Mouse (Mus musculus): ENCODE measurements at regions not wholly inside any gene's neighbourhood (a gene's known extent, or its start where the extent isn't known, plus 50 kb on each side); places are given as distances from the start of the nearest gene placed in this dataset.

DNA sequence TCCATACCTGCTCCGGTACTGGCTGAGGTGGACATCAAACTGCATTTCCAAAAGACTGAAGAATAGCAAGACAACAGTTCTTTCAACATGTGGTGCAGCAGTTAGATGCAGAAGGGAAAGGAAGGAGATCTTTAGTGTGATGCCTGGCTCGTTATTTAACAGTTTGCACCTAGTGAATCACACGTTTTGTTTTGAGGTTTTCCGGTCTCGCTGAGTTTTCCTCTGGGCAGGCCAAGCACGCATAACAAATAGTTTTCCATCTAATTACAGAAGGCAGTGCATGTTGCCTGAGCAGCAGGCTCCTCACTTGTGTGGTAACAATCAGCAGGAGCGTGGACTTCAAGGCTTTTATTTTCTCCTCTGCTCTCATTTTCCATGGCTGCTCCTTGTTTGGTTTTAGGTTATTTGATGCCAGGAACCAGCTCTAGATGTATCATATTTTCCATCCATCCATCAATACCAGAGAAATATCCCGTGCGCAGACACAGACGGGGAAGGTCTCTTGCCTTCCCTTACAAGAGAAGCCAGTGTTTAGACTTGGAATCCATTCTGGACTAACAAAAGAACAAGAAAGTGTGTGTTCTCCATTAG is 199.6 kb upstream of the Ccdc122 start:
- ATAC-seq (ENCODE audit: insufficient number of reproducible peaks, insufficient read depth, low FRiP score, low TSS enrichment) = no peak

DNA sequence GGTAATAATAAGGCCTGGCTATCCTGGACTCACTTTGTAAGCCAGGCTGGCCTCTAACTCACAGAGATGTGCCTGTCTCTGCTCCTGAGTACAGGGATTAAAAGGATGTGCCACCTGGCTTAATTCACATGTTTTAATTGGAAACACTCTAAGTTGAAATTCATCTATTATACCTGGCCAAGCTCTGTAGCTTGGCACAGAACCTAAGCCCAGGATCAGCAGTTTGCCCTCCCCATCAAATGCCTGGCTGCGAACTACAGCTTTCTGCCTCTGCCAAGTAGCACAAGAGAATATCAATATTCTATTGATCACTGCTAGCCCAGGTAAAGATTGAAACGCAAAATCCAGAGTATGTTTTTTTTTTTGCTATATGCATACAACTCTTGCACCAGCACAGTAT is 200.3 kb upstream of the Ccdc122 start:
- H3K4me3 ChIP-seq = no peak overlapping the region
- no peak overlapping the region for H3K9ac ChIP-seq
- H3K36me3 ChIP-seq = no peaks in the 10 kb centered on the region
- WGBS = 94% methylated on average over 2 of the region's 2 CpGs
- no peak for ATAC-seq (ENCODE audit: insufficient number of reproducible peaks, insufficient read depth, low FRiP score, low TSS enrichment)
- H3K4me2 ChIP-seq (replicated peaks) = no peak overlapping the region
- H3K27ac ChIP-seq = no peak overlapping the region
- H3K9me3 ChIP-seq = no peaks in the 10 kb centered on the region
- H3K27me3 ChIP-seq = no peaks in the 10 kb centered on the region
- 0 out of 2 replicates have a peak, but pooled peaks cover 5% of the 10 kb centered on the region for H3K4me1 ChIP-seq

More for the DNA sequence above, 199.6 kb upstream of the Ccdc122 start:
- 0 out of 2 replicates have a peak, but pooled peaks cover 5% of the 10 kb centered on the region for H3K4me1 ChIP-seq
- H3K4me3 ChIP-seq = no peak overlapping the region
- H3K9ac ChIP-seq = no peak overlapping the region
- no peak overlapping the region for H3K4me2 ChIP-seq (replicated peaks)
- H3K27ac ChIP-seq = peak overlapping the region; percentile 38; the same call in 1 of the 2 replicates
- no peaks in the 10 kb centered on the region for H3K9me3 ChIP-seq
- no peaks in the 10 kb centered on the region for H3K36me3 ChIP-seq
- WGBS = 57% methylated on average over 10 of the region's 10 CpGs
- no peaks in the 10 kb centered on the region for H3K27me3 ChIP-seq

DNA sequence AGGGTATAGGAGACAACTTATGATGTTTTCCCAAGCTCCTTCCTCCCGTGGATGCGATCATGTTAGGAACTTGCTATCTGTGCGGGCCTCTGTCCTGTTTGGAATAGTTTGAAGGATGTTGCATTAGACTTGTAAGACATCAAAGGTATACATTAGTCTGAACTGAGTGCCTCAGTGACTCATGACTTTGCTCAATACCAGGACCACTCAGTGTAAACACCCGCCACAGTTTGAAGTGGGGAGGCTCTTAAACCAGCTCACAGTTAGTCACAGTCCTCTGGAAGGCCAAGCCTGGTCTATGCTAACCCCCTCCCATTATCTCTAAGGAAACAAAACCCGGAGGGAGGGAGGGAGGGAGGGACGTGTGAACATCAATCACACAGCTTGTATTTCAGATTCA is 202.5 kb upstream of the Ccdc122 start:
- no peak for ATAC-seq (ENCODE audit: insufficient number of reproducible peaks, insufficient read depth, low FRiP score, low TSS enrichment)
- 71% methylated on average over 6 of the region's 6 CpGs for WGBS
- H3K27me3 ChIP-seq = no peaks in the 10 kb centered on the region
- H3K4me2 ChIP-seq (replicated peaks) = no peak overlapping the region
- H3K4me3 ChIP-seq = no peak overlapping the region
- no peaks in the 10 kb centered on the region for H3K36me3 ChIP-seq
- H3K9ac ChIP-seq = no peak overlapping the region
- H3K9me3 ChIP-seq = no peaks in the 10 kb centered on the region
- H3K27ac ChIP-seq = no peak overlapping the region
- H3K4me1 ChIP-seq = 0 out of 2 replicates have a peak, but pooled peaks cover 5% of the 10 kb centered on the region

DNA sequence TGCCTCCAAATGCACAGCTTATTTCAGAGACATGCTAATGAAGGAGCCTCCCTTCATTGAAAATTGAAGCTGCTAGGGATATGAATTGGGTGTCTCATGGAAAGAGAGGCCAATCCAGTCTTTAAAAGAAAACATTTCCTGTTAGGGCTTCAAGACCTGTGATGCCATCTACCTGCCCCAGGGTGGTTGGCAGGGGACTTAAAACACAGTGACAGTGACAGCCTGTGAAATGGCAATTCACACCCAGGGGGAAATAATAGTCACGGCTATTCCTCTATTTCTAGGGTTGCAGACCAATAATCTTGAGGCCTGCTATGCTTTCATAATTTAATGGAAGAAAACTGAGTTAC is 207.4 kb upstream of the Ccdc122 start:
- no peak overlapping the region for H3K27ac ChIP-seq

DNA sequence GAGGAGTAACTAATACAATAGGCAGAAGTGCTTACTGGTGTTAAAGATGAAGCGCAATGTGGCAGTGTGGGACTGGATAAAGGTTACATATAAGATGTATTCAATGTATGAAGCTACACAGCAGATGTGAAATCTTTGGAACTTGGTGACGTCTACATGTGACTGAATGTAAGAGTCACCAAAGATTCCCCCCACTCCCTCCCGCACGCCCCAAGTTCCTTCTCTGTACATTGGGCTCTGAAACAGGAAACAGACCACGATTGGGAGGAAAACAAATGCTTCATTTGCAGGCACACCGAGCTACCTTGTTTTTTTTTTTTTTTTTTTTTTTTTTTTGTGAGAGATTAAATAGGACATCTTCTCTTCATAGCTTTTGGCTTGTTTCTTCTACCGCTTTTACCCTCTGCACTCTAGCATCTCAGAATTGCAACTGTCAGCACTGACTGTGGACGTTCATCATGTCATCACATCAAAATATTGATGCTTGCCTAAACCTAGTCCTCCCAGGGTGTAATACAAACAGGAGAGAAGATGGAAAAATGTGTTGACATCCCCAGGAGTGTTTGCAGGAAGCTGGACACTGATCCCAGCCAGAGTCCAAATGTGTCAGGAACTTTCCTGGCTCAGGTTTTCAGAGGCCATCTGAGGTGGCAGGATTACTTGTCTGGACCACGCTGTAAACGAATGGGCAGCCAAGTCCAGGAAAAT is 208.0 kb upstream of the Ccdc122 start:
- no peak for ATAC-seq (ENCODE audit: insufficient number of reproducible peaks, insufficient read depth, low FRiP score, low TSS enrichment)
- Histone ChIP-seq H3K4me3 (no peak overlapping the region), H3K27ac (no peak overlapping the region), H3K9me3 (no peaks in the 10 kb centered on the region), H3K4me2 (replicated peaks) (no peak overlapping the region), H3K36me3 (no peaks in the 10 kb centered on the region), H3K9ac (no peak overlapping the region), H3K4me1 (no peaks in the 10 kb centered on the region), H3K27me3 (no peaks in the 10 kb centered on the region)
- WGBS = 77% methylated on average over 10 of the region's 10 CpGs

More for the DNA sequence above, 207.4 kb upstream of the Ccdc122 start:
- H3K27me3 ChIP-seq = no peaks in the 10 kb centered on the region
- H3K4me1 ChIP-seq = no peaks in the 10 kb centered on the region
- H3K4me2 ChIP-seq (replicated peaks) = no peak overlapping the region
- H3K9ac ChIP-seq = no peak overlapping the region
- ATAC-seq (ENCODE audit: insufficient number of reproducible peaks, insufficient read depth, low FRiP score, low TSS enrichment) = no peak
- no peak overlapping the region for H3K4me3 ChIP-seq
- no peaks in the 10 kb centered on the region for H3K36me3 ChIP-seq
- WGBS = 68% methylated on average over 1 of the region's 1 CpGs
- H3K9me3 ChIP-seq = no peaks in the 10 kb centered on the region

DNA sequence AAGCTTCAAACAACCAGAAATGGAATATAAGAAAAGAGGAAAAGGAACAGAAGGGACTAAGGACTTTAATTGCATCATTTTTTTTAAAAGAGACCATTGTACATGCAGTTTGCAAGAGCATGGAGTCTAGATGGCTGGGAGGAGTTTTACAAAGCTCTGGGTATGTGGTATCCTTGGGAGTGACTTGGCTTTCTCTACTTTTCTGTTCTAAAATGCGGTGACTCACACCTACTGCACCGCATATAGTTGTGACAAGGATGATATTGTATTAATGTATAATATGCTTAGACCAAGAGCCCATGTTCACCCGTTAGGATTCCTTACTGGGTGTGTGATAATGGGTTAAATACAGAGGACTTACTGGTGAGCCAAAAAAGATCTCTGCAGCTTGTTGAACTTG is 212.5 kb upstream of the Ccdc122 start:
- Histone ChIP-seq H3K4me3 (no peak overlapping the region), H3K27ac (no peak overlapping the region), H3K4me1 (peaks cover 12% of the 10 kb centered on the region), H3K27me3 (no peaks in the 10 kb centered on the region), H3K36me3 (no peaks in the 10 kb centered on the region), H3K9me3 (no peaks in the 10 kb centered on the region), H3K9ac (no peak overlapping the region), H3K4me2 (replicated peaks) (no peak overlapping the region)
- 93% methylated on average over 3 of the region's 3 CpGs for WGBS
- ATAC-seq (ENCODE audit: insufficient number of reproducible peaks, insufficient read depth, low FRiP score, low TSS enrichment) = no peak

DNA sequence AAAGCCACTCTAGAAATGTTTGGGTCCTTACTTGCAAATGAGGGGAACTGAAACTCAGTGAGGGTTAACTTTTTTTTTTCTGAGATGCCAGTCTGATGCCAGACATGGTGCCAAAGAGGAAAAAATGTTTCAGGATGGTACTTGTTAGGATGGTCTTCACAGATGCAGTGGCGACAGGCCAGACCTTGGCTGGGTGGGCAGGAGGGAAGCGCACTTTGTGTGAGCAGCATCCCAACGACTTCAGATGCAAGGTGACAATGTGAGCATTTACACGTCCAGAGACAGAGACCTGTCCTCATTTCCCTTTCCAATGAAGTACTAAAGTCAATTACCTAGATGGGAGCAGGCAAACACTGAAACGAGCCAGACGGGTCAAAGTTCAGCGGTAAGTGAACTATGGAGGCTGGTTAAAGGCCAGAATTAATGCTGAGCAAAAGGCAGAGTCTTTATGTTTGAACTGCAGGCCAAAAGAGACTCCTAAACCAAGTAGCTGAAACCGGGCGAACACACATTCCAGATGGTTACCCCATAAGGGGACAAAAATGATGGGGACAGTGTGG is 213.7 kb upstream of the Ccdc122 start:
- WGBS = 79% methylated on average over 9 of the region's 9 CpGs
- H3K9ac ChIP-seq = no peak overlapping the region
- H3K36me3 ChIP-seq = no peaks in the 10 kb centered on the region
- H3K4me2 ChIP-seq (replicated peaks) = no peak overlapping the region
- no peak for ATAC-seq (ENCODE audit: insufficient number of reproducible peaks, insufficient read depth, low FRiP score, low TSS enrichment)
- no peak overlapping the region for H3K4me3 ChIP-seq
- H3K27me3 ChIP-seq = no peaks in the 10 kb centered on the region
- no peaks in the 10 kb centered on the region for H3K9me3 ChIP-seq
- H3K4me1 ChIP-seq = peaks cover 21% of the 10 kb centered on the region
- H3K27ac ChIP-seq = no peak overlapping the region

DNA sequence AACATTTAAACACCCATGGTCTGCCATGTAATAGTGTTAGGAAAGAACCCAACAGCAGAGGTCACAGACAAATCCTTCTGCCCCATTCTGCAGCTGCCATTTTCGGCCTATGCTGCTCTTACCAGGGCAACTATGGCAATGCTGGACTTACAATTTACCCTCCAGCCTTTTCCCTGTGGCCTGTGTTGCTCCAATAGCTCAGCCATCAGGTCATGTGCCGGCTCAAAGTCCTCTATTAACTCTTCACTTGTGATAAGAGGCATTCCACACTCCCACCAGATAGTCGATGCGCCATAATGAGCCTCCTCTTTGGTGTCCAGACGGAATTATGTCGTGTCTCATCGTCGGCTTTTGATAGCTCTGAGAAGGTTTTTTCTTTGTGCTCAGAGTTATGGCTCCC is 214.7 kb upstream of the Ccdc122 start:
- Histone ChIP-seq H3K4me2 (replicated peaks) (no peak overlapping the region), H3K4me3 (no peak overlapping the region), H3K27me3 (no peaks in the 10 kb centered on the region), H3K9me3 (no peaks in the 10 kb centered on the region), H3K9ac (no peak overlapping the region), H3K4me1 (peaks cover 26% of the 10 kb centered on the region), H3K27ac (no peak overlapping the region), H3K36me3 (no peaks in the 10 kb centered on the region)
- 85% methylated on average over 8 of the region's 8 CpGs for WGBS
- no peak for ATAC-seq (ENCODE audit: insufficient number of reproducible peaks, insufficient read depth, low FRiP score, low TSS enrichment)

DNA sequence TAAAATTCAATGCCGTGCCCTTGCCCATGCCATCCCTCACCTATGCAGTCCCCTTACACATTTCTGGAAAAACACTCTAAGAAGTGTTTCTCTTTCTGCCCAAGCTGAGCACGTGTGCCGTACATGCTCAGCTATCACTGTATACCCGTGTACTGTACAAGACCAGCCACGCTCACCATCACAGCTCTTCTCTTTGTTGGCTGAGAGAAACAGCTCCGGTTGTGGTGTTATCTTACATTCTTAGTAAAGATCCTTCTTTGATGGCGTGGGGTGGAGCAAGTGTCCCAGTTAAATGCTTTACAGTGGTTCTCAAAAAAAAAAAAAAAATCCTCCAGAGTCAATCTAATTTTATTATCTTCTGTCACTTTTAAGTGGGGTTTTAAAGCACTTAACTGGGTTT is 215.1 kb upstream of the Ccdc122 start:
- Histone ChIP-seq H3K4me2 (replicated peaks) (no peak overlapping the region), H3K9ac (no peak overlapping the region), H3K4me1 (peaks cover 26% of the 10 kb centered on the region), H3K27me3 (no peaks in the 10 kb centered on the region), H3K4me3 (no peak overlapping the region), H3K36me3 (no peaks in the 10 kb centered on the region), H3K27ac (no peak overlapping the region), H3K9me3 (no peaks in the 10 kb centered on the region)
- 80% methylated on average over 7 of the region's 7 CpGs for WGBS
- no peak for ATAC-seq (ENCODE audit: insufficient number of reproducible peaks, insufficient read depth, low FRiP score, low TSS enrichment)

DNA sequence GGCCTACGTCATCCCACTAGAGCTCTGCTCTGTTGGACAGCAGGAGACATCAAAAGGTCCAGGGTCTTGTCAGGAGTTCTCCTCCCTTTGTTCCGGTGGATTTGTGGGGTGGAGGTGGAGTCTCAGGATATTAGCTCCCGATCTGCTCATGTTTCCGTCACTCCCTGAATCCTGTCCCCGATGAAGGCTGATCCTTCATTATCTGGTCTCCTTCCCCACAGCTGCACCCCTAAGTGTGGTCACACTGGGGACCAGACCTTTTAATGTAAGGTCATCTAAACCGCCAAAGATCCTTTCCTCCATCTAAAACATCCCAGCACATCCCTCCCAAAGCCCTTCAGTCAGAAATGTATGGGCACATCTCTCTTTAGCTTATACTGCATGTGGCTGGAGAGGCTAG is 215.6 kb upstream of the Ccdc122 start:
- no peaks in the 10 kb centered on the region for H3K36me3 ChIP-seq
- no peaks in the 10 kb centered on the region for H3K9me3 ChIP-seq
- 69% methylated on average over 6 of the region's 6 CpGs for WGBS
- peaks cover 26% of the 10 kb centered on the region for H3K4me1 ChIP-seq
- no peak overlapping the region for H3K4me3 ChIP-seq
- H3K9ac ChIP-seq = no peak overlapping the region
- H3K27me3 ChIP-seq = no peaks in the 10 kb centered on the region
- no peak for ATAC-seq (ENCODE audit: insufficient number of reproducible peaks, insufficient read depth, low FRiP score, low TSS enrichment)
- H3K4me2 ChIP-seq (replicated peaks) = no peak overlapping the region
- H3K27ac ChIP-seq = no peak overlapping the region

DNA sequence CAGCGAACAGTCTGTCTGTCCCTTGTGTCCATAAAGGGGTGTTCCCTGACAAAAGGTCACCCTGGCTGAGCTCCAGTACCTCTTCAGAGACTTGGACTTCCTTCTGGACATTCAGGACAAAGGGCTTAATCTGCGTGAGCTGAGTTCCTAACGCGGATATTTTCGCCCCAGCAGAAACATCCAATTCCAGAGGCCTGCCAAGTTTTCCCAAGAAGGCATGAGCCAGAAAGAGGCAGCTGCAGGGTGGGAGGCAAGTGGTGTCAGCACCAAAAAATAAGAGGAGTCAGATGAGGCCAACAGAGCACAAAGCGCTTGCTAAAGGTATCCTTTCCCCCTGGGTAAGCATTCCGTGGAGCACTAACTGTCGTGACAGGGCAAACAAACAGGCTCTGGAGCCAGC is 216.9 kb upstream of the Ccdc122 start:
- H3K4me2 ChIP-seq (replicated peaks) = no peak overlapping the region
- WGBS = 35% methylated on average over 8 of the region's 8 CpGs
- no peaks in the 10 kb centered on the region for H3K36me3 ChIP-seq
- peaks cover 26% of the 10 kb centered on the region for H3K4me1 ChIP-seq
- H3K9me3 ChIP-seq = no peaks in the 10 kb centered on the region
- H3K27me3 ChIP-seq = no peaks in the 10 kb centered on the region
- no peak overlapping the region for H3K9ac ChIP-seq
- peak overlapping the region; percentile 58; the same call in 1 of the 2 replicates for H3K27ac ChIP-seq
- no peak overlapping the region for H3K4me3 ChIP-seq
- no peak for ATAC-seq (ENCODE audit: insufficient number of reproducible peaks, insufficient read depth, low FRiP score, low TSS enrichment)

DNA sequence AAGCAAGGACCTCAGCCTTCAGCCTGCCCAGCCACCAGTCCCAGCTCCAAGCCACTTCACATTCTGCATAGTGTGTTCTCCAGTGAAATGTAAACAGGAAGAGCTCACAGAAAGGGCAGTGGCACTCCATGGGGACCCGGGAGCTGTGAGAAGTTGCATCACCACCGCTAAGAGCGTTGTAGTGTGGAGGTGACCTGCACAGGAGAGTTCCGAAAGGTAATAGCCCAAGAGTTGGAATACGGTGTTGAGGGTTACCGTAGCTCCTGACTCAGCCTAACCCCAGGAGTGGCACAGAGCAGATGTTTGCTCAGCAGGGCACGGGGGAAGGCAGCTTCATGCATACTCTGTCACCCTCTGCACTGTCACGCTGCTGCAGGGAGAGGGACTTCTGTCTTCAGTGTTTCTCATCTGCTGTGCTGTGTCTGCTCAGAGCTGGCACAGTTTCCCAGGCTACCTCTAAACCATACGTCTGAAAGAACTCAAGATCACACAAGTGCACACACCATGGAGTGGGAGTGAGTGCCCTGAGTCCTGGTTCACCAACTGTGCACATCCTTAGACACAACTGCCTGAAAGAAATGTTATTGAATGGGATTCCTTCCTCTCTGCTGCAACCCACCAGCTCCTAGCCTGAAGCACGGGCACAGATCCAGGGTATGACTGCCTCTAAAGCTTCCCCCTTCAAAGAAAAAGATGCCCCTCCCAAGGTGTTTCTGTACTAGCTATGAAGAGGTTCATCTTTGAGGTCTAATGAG is 218.1 kb upstream of the Ccdc122 start:
- no peak overlapping the region for H3K4me3 ChIP-seq
- WGBS = 68% methylated on average over 10 of the region's 10 CpGs
- H3K4me1 ChIP-seq = peaks cover 29% of the 10 kb centered on the region
- ATAC-seq (ENCODE audit: insufficient number of reproducible peaks, insufficient read depth, low FRiP score, low TSS enrichment) = no peak
- H3K9me3 ChIP-seq = no peaks in the 10 kb centered on the region
- no peaks in the 10 kb centered on the region for H3K27me3 ChIP-seq
- H3K27ac ChIP-seq = no peak overlapping the region
- no peaks in the 10 kb centered on the region for H3K36me3 ChIP-seq
- no peak overlapping the region for H3K4me2 ChIP-seq (replicated peaks)
- H3K9ac ChIP-seq = no peak overlapping the region

All from embryonic facial prominence, embryonic 12.5 days (tissue).